Mouse (Mus musculus) neural tube, embryonic 12.5 days (tissue): Measurements from ENCODE around the gene Sparcl1. TPM values are rescaled to one million over a fixed set of nuclear protein-coding genes. Genes with fewer than 3 reads are reported as not detected.

ENCODE experiments used
- ATAC-seq: fragments of 200-750 bp; cut with Nextera tagmentation; 2 replicates; pipeline ENCODE4 v1.8.0; 2017; ENCODE audit warnings: low read depth, mild to moderate bottlenecking, moderate TSS enrichment, moderate library complexity; ENCODE audit not compliant: low FRiP score
- H3K27ac ChIP-seq: fragments of 300-500 bp; sonication (generic); 2 replicates; pipeline ENCODE4 v1.5.1; 2016
- H3K27me3 ChIP-seq: fragments of 300-500 bp; sonication (generic); replicated peaks from 2 replicates; pipeline ENCODE4 v1.6.1; 2016; ENCODE audit warnings: mild to moderate bottlenecking
- H3K36me3 ChIP-seq: fragments of 300-500 bp; sonication (generic); 2 replicates; pipeline ENCODE4 v1.6.1; 2016; ENCODE audit warnings: mild to moderate bottlenecking
- H3K4me1 ChIP-seq: fragments of 300-500 bp; sonication (generic); 2 replicates; pipeline ENCODE4 v1.6.1; 2016
- H3K4me2 ChIP-seq: fragments of 300-500 bp; sonication (generic); replicated peaks from 2 replicates; pipeline ENCODE4 v1.6.1; 2016; ENCODE audit warnings: mild to moderate bottlenecking
- H3K4me3 ChIP-seq: fragments of 300-500 bp; sonication (generic); 2 replicates; pipeline ENCODE4 v1.5.1; 2016
- H3K9ac ChIP-seq: fragments of 300-500 bp; sonication (generic); 2 replicates; pipeline ENCODE4 v1.6.1; 2016; ENCODE audit warnings: mild to moderate bottlenecking
- H3K9me3 ChIP-seq: fragments of 300-500 bp; sonication (generic); 2 replicates; pipeline ENCODE4 v1.6.1; 2016; ENCODE audit warnings: mild to moderate bottlenecking
- WGBS: fragments of 180-500 bp; shearing (Covaris S2); methylation state at CpG from one replicate; pipeline ENCODE4 v1.1.7; 2016; 5-methylcytosine and 5-hydroxymethylcytosine counted together
- polyA plus RNA-seq: library from polyadenylated mRNA; unstranded; fragments of >200 nt; fragmentation: Nextera tagmentation; extraction: Ambion mirVana; gene quantifications from 2 replicates; pipeline ENCODE4 v1.2.1, GENCODE M21; 2016

Sparcl1 gene
- polyA plus RNA-seq, 1 experiment from 2014 or later = 95.9 TPM

- H3K36me3 ChIP-seq = no peaks in the 10 kb centered on the region
- peak; percentile 64 for ATAC-seq
- H3K27ac ChIP-seq = peak overlapping the region; percentile 60
- no peaks in the 10 kb centered on the region for H3K27me3 ChIP-seq
- no peak overlapping the region for H3K9ac ChIP-seq
- H3K4me2 ChIP-seq = peak overlapping the region; percentile 51
- H3K4me3 ChIP-seq = no peak overlapping the region
- WGBS = 12% methylated on average over 18 of the region's 18 CpGs
- peaks cover 66% of the 10 kb centered on the region for H3K4me1 ChIP-seq
- no peaks in the 10 kb centered on the region for H3K9me3 ChIP-seq
These were observed 4.6 kb downstream of the Sparcl1 start for GRCm38 (mm10) chr5:104108879-104109369.

GRCm38 (mm10) chr5:104108127-104108875 is 5.2 kb downstream of the Sparcl1 start:
- Histone ChIP-seq H3K9me3 (no peaks in the 10 kb centered on the region), H3K4me1 (peaks cover 62% of the 10 kb centered on the region), H3K4me2 (peak overlapping the region; percentile 51), H3K9ac (no peak overlapping the region), H3K36me3 (no peaks in the 10 kb centered on the region), H3K4me3 (no peak overlapping the region), H3K27ac (peak overlapping the region; percentile 60), H3K27me3 (no peaks in the 10 kb centered on the region)
- 32% methylated on average over 11 of the region's 11 CpGs for WGBS
- ATAC-seq = peak; percentile 70

- H3K4me2 ChIP-seq = no peak overlapping the region
- H3K4me3 ChIP-seq = no peak overlapping the region
- no peaks in the 10 kb centered on the region for H3K27me3 ChIP-seq
- H3K36me3 ChIP-seq = no peaks in the 10 kb centered on the region
- no peaks in the 10 kb centered on the region for H3K9me3 ChIP-seq
- no peak for ATAC-seq
- no peak overlapping the region for H3K27ac ChIP-seq
- no peak overlapping the region for H3K9ac ChIP-seq
- WGBS = 33% methylated on average over 2 of the region's 2 CpGs
- peaks cover 49% of the 10 kb centered on the region for H3K4me1 ChIP-seq
These were observed 9.4 kb downstream of the Sparcl1 start for GRCm38 (mm10) chr5:104104111-104104510.

GRCm38 (mm10) chr5:104103171-104103570 is 10.4 kb downstream of the Sparcl1 start:
- Histone ChIP-seq H3K4me3 (no peak overlapping the region), H3K4me2 (no peak overlapping the region), H3K36me3 (no peaks in the 10 kb centered on the region), H3K9ac (no peak overlapping the region), H3K4me1 (peaks cover 39% of the 10 kb centered on the region), H3K27ac (no peak overlapping the region), H3K9me3 (no peaks in the 10 kb centered on the region), H3K27me3 (no peaks in the 10 kb centered on the region)
- 64% methylated on average over 4 of the region's 4 CpGs for WGBS
- no peak for ATAC-seq

- Histone ChIP-seq H3K9me3 (no peaks in the 10 kb centered on the region), H3K4me2 (0 out of 2 replicates have a peak overlapping the region, but pooled peaks have one; percentile 20), H3K27me3 (no peaks in the 10 kb centered on the region), H3K4me1 (peaks cover 33% of the 10 kb centered on the region), H3K4me3 (no peak overlapping the region), H3K27ac (peak overlapping the region; percentile 34), H3K36me3 (no peaks in the 10 kb centered on the region), H3K9ac (no peak overlapping the region)
- peak; percentile 73 for ATAC-seq
- WGBS = 13% methylated on average over 10 of the region's 10 CpGs
These were observed 11.6 kb downstream of the Sparcl1 start for GRCm38 (mm10) chr5:104101678-104102531.

GRCm38 (mm10) chr5:104096078-104096938 is 17.2 kb downstream of the Sparcl1 start:
- H3K4me2 ChIP-seq = no peak overlapping the region
- WGBS = 84% methylated on average over 16 of the region's 16 CpGs
- H3K9ac ChIP-seq = no peak overlapping the region
- ATAC-seq = no peak
- peaks cover 5% of the 10 kb centered on the region for H3K4me1 ChIP-seq
- no peak overlapping the region for H3K4me3 ChIP-seq
- no peak overlapping the region for H3K27ac ChIP-seq
- H3K36me3 ChIP-seq = peaks cover 6% of the 10 kb centered on the region; the same call in 1 of the 2 replicates
- H3K9me3 ChIP-seq = no peaks in the 10 kb centered on the region
- no peaks in the 10 kb centered on the region for H3K27me3 ChIP-seq

- Histone ChIP-seq H3K4me1 (no peaks in the 10 kb centered on the region; the same call in 1 of the 2 replicates), H3K27ac (no peak overlapping the region), H3K36me3 (peaks cover 6% of the 10 kb centered on the region; the same call in 1 of the 2 replicates), H3K9me3 (no peaks in the 10 kb centered on the region), H3K27me3 (no peaks in the 10 kb centered on the region), H3K4me3 (no peak overlapping the region), H3K4me2 (no peak overlapping the region), H3K9ac (no peak overlapping the region)
- ATAC-seq = no peak
- WGBS = 89% methylated on average over 11 of the region's 11 CpGs
These were observed 18.0 kb downstream of the Sparcl1 start for GRCm38 (mm10) chr5:104095416-104096077.

- H3K4me1 ChIP-seq = no peaks in the 10 kb centered on the region
- 91% methylated on average over 2 of the region's 2 CpGs for WGBS
- ATAC-seq = no peak
- peaks cover 26% of the 10 kb centered on the region for H3K36me3 ChIP-seq
- no peaks in the 10 kb centered on the region for H3K9me3 ChIP-seq
- H3K27me3 ChIP-seq = no peaks in the 10 kb centered on the region
- no peak overlapping the region for H3K4me3 ChIP-seq
- H3K4me2 ChIP-seq = no peak overlapping the region
- no peak overlapping the region for H3K9ac ChIP-seq
- H3K27ac ChIP-seq = no peak overlapping the region
These were observed 23.8 kb downstream of the Sparcl1 start for GRCm38 (mm10) chr5:104089751-104090150.

- no peak for ATAC-seq
- Histone ChIP-seq H3K4me3 (no peak overlapping the region), H3K9me3 (no peaks in the 10 kb centered on the region), H3K36me3 (peaks cover 22% of the 10 kb centered on the region), H3K27me3 (no peaks in the 10 kb centered on the region), H3K4me1 (no peaks in the 10 kb centered on the region), H3K27ac (no peak overlapping the region), H3K4me2 (no peak overlapping the region), H3K9ac (no peak overlapping the region)
- WGBS = 93% methylated on average over 9 of the region's 9 CpGs
These were observed 28.2 kb downstream of the Sparcl1 start for GRCm38 (mm10) chr5:104085366-104085765.

- no peak for ATAC-seq
- no peaks in the 10 kb centered on the region for H3K4me1 ChIP-seq
- no peaks in the 10 kb centered on the region for H3K27me3 ChIP-seq
- no peaks in the 10 kb centered on the region for H3K9me3 ChIP-seq
- H3K9ac ChIP-seq = no peak overlapping the region
- WGBS = 86% methylated on average over 6 of the region's 6 CpGs
- H3K36me3 ChIP-seq = peaks cover 4% of the 10 kb centered on the region; the same call in 1 of the 2 replicates
- H3K27ac ChIP-seq = no peak overlapping the region
- no peak overlapping the region for H3K4me3 ChIP-seq
- no peak overlapping the region for H3K4me2 ChIP-seq
These were observed 32.8 kb downstream of the Sparcl1 start for GRCm38 (mm10) chr5:104080736-104081135.

- Histone ChIP-seq H3K9me3 (no peaks in the 10 kb centered on the region), H3K4me1 (peaks cover 4% of the 10 kb centered on the region), H3K4me3 (no peak within 1 kb of the TSS), H3K27ac (no peak within 1 kb of the TSS), H3K36me3 (no peaks in the 10 kb centered on the region), H3K4me2 (no peak within 1 kb of the TSS), H3K27me3 (no peaks in the 10 kb centered on the region), H3K9ac (no peak within 1 kb of the TSS)
- ATAC-seq = no peak
- 96% methylated on average over 7 of the region's 7 CpGs for WGBS
These were observed 36.0 kb downstream of the Sparcl1 start, which contains the start of gene Gm17660 for GRCm38 (mm10) chr5:104077508-104077907. Gene Gm17660, minus strand, starts transcription at chr5:104077608.
